Mouse (Mus musculus): ENCODE results near the gene Moap1.

- no peak for TF ChIP-seq CTCF (IDR thresholded peaks at IDR 0.05; ENCODE audit: control insufficient read depth, insufficient read depth, low read length)
- no peak for TF ChIP-seq POLR2A (IDR thresholded peaks at IDR 0.05; ENCODE audit: borderline replicate concordance, control insufficient read depth, low read depth, low read length)
Measured at GRCm38 (mm10) chr12:102725146-102725545, 18.3 kb downstream of the Moap1 start.

Measured in bone marrow, adult 2 months (tissue).